Mouse (Mus musculus) heart, adult 2 months (tissue): Measurements from ENCODE around the gene Lrmp.

Experiments
- CTCF ChIP-seq: fragments of 200-600 bp; IDR thresholded peaks from 2 replicates; pipeline ENCODE4 v1.8.1; 2022; ENCODE audit warnings: antibody characterized with exemption, mild to moderate bottlenecking, moderate library complexity
- EP300 ChIP-seq: fragments of 200-500 bp; IDR thresholded peaks from 2 replicates; pipeline ENCODE4 v1.6.1; 2011; ENCODE audit warnings: low read depth, low read length, control low read depth; ENCODE audit not compliant: insufficient read depth
- POLR2A ChIP-seq: fragments of 200-500 bp; IDR thresholded peaks from 2 replicates; pipeline ENCODE4 v1.6.1; 2011; ENCODE audit warnings: mild to moderate bottlenecking, low read depth, low read length, control low read depth; ENCODE audit not compliant: insufficient read depth

- TF ChIP-seq CTCF = no peak
- no peak for TF ChIP-seq POLR2A
- TF ChIP-seq EP300 = no peak
These were observed 26.4 kb downstream of the Lrmp start for GRCm38 (mm10) chr6:145141827-145142226.
